ENCODE assay signal across 11 mouse cellular contexts in the genomic region with DNA sequence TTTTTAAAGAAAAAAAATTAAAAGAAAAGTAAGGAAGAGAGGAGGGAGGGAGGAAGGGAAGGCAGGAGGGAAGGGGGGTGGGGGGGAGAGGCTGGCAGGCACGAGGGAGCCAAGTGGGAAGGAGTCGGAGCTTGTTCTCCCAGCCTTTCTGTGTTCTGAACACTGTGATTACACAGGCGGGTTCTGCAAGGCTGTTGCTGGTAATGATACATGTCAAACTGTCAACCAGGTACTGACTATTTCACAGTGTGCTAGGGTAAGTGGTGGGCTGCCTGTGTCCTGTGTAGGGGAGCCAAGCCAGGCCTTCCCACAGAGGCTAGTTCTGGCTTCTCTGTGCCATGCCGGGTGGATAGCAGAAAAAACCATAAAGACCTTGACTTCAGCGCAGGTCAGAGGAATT. TPM values are rescaled to one million over a fixed set of nuclear protein-coding genes. Genes with fewer than 3 reads are reported as not detected.
DNase-seq lines count a peak whose midpoint lies in the region; ATAC-seq and TF ChIP-seq lines count a peak whose summit lies in the region.
"Had no signal": no experiment of that assay in that cellular context is flagged by ENCODE, and none has a peak within 500 bp of the region (broad histone marks: within the 10 kb centered on the region; RNA-seq: fewer than 3 reads in every experiment).

No protein-coding gene starts in this region.

- no peaks in the 10 kb centered on the region for H3K9me3 ChIP-seq in hindbrain, embryonic 15.5 days
- no peaks in the 10 kb centered on the region for H3K9me3 ChIP-seq in hindbrain, embryonic 14.5 days (ENCODE audit: control insufficient read depth, low read length)
- no peaks in the 10 kb centered on the region for H3K9me3 ChIP-seq in neural tube, embryonic 15.5 days (replicated peaks)

- no peak overlapping the region for H3K4me2 ChIP-seq in hindbrain, embryonic 15.5 days
- H3K4me2 ChIP-seq in hindbrain, embryonic 14.5 days (replicated peaks): no peak overlapping the region
- no peak overlapping the region for H3K4me2 ChIP-seq in neural tube, embryonic 15.5 days

- H3K4me3 ChIP-seq in gastrocnemius, adult 2 months: no peak overlapping the region
- H3K4me3 ChIP-seq in hindbrain, embryonic 15.5 days: no peak overlapping the region
- H3K4me3 ChIP-seq in hindbrain, embryonic 14.5 days (replicated peaks; ENCODE audit: low read length): no peak overlapping the region
- H3K4me3 ChIP-seq in neural tube, embryonic 15.5 days (replicated peaks): no peak overlapping the region
- H3K4me3 ChIP-seq in small intestine, adult 2 months (ENCODE audit: low read depth, low read length): no peak overlapping the region
- H3K4me3 ChIP-seq: left cerebral cortex, adult 2 months had no signal

- no peak overlapping the region for H3K9ac ChIP-seq in hindbrain, embryonic 15.5 days
- no peak overlapping the region for H3K9ac ChIP-seq in hindbrain, embryonic 14.5 days
- no peak overlapping the region for H3K9ac ChIP-seq in neural tube, embryonic 15.5 days (replicated peaks)

- intact Hi-C loops in gastrocnemius, adult 2 months (cut with DNase I): no loop called here

- no peak for TF ChIP-seq CTCF in gastrocnemius, adult 2 months (IDR thresholded peaks at IDR 0.05)
- TF ChIP-seq CTCF in small intestine, adult 2 months (IDR thresholded peaks at IDR 0.05; ENCODE audit: extremely low read depth, insufficient read length, insufficient replicate concordance, low read depth, low read length): no peak

- ATAC-seq in hindbrain, embryonic 15.5 days (ENCODE audit: low FRiP score, low read depth): no peak
- no peak for ATAC-seq in hindbrain, embryonic 14.5 days (ENCODE audit: low FRiP score)
- no peak for ATAC-seq in neural tube, embryonic 15.5 days (ENCODE audit: low FRiP score)
- ATAC-seq: activated CD4-positive, CD25-positive, alpha-beta regulatory T cell, adult 4 months had no signal

- H3K27me3 ChIP-seq in hindbrain, embryonic 15.5 days: no peaks in the 10 kb centered on the region
- H3K27me3 ChIP-seq in hindbrain, embryonic 14.5 days (ENCODE audit: control insufficient read depth, insufficient read depth, low read length): no peaks in the 10 kb centered on the region
- no peaks in the 10 kb centered on the region for H3K27me3 ChIP-seq in neural tube, embryonic 15.5 days (replicated peaks)
- no peaks in the 10 kb centered on the region for H3K27me3 ChIP-seq in small intestine, adult 2 months (ENCODE audit: control insufficient read depth, insufficient read depth, low read length)

- H3K36me3 ChIP-seq in hindbrain, embryonic 15.5 days: no peaks in the 10 kb centered on the region
- H3K36me3 ChIP-seq in hindbrain, embryonic 14.5 days (replicated peaks; ENCODE audit: control insufficient read depth, insufficient read depth): no peaks in the 10 kb centered on the region
- no peaks in the 10 kb centered on the region for H3K36me3 ChIP-seq in neural tube, embryonic 15.5 days
- peaks cover 1% of the 10 kb centered on the region; the same call in 1 of the 2 replicates for H3K36me3 ChIP-seq in small intestine, adult 2 months (ENCODE audit: control insufficient read depth, insufficient read depth, low read length)

- peak overlapping the region; percentile 72 for H3K27ac ChIP-seq in gastrocnemius, adult 2 months
- 0 out of 2 replicates have a peak overlapping the region, but pooled peaks have one; percentile 12 for H3K27ac ChIP-seq in hindbrain, embryonic 15.5 days (replicated peaks)
- H3K27ac ChIP-seq in hindbrain, embryonic 14.5 days: no peak overlapping the region
- peak overlapping the region; percentile 11; the same call in 1 of the 2 replicates for H3K27ac ChIP-seq in neural tube, embryonic 15.5 days (replicated peaks)
- H3K27ac ChIP-seq in small intestine, adult 2 months (ENCODE audit: insufficient read depth, low read depth, low read length): peak overlapping the region; percentile 22
- H3K27ac ChIP-seq: left cerebral cortex, adult 2 months had no signal

- TF ChIP-seq POLR2A in small intestine, adult 2 months (IDR thresholded peaks at IDR 0.05; ENCODE audit: low read depth, low read length): no peak

- no peak for DNase-seq in gastrocnemius, adult 2 months
- no peak for DNase-seq in gastrocnemius, postnatal 10 days
- no peak for DNase-seq in hindbrain, embryonic 14.5 days (ENCODE audit: low spot score)
- DNase-seq in neural tube, embryonic 10.5 days (ENCODE audit: extremely low spot score, low spot score): no peak
- no peak for DNase-seq in c-Kit-positive CD71-positive TER-119-positive erythroid progenitor cells, embryonic 14.5 days (ENCODE audit: low spot score)
- DNase-seq: thymus, adult 18-20 months had no signal

- H3K4me1 ChIP-seq in hindbrain, embryonic 15.5 days (replicated peaks): peaks cover 6% of the 10 kb centered on the region
- H3K4me1 ChIP-seq in hindbrain, embryonic 14.5 days (replicated peaks; ENCODE audit: control insufficient read depth, insufficient read depth, low read length): 0 out of 2 replicates have a peak, but pooled peaks cover 11% of the 10 kb centered on the region
- H3K4me1 ChIP-seq in neural tube, embryonic 15.5 days: peaks cover 22% of the 10 kb centered on the region
- peaks cover 30% of the 10 kb centered on the region for H3K4me1 ChIP-seq in small intestine, adult 2 months (ENCODE audit: control insufficient read depth, insufficient read depth, insufficient read length, low read length)

- 50% methylated on average over 5 of the region's 5 CpGs for WGBS in hindbrain, embryonic 15.5 days
- 58% methylated on average over 5 of the region's 5 CpGs for WGBS in hindbrain, embryonic 14.5 days
- WGBS in neural tube, embryonic 15.5 days: 53% methylated on average over 5 of the region's 5 CpGs
- 71% methylated on average over 5 of the region's 5 CpGs for WGBS in small intestine, adult 2 months

RNA-seq across cellular contexts. Expression of gene Ksr1, which starts 57.2 kb away (rescaled TPM):
- total RNA-seq in gastrocnemius, adult 2 months (2021): 10 to 100 TPM; 92.9 to 98.3 TPM
- 100 to 1,000 TPM; 103 to 118 TPM for total RNA-seq in gastrocnemius, postnatal 10 days (2021)
- polyA plus RNA-seq in hindbrain, embryonic 15.5 days (2015; fragmentation: Nextera tagmentation; extraction: Ambion mirVana): 5.0 and 5.6 TPM in 2 replicates
- 7.7 and 9.9 TPM in 2 replicates for polyA plus RNA-seq in hindbrain, embryonic 14.5 days (2014; fragmentation: Nextera tagmentation; extraction: Ambion mirVana)
- 4.5 and 5.8 TPM in 2 replicates for polyA plus RNA-seq in neural tube, embryonic 15.5 days (2015; fragmentation: Nextera tagmentation; extraction: Ambion mirVana)
- 43.9 and 106 TPM in 2 replicates for polyA plus RNA-seq in small intestine, adult 2 months (2012; rRNA removed)
